Mouse (Mus musculus): ENCODE results near the gene Cacna2d2.
"Not testable (repeated sequence)": the region's sequence is repeated elsewhere in the genome, so short reads cannot be mapped to it uniquely, and the experiment has no call there.

The Cacna2d2 gene

GRCm38 (mm10) chr9:107556346-107556745 lies 156.9 kb downstream of the Cacna2d2 start:
- no peak for DNase-seq

- DNase-seq = peak; percentile 94 to 96
Measured at GRCm38 (mm10) chr9:107563029-107563581, 163.7 kb downstream of the Cacna2d2 start, which contains the start of gene Tusc2. Gene Tusc2 (plus strand): TSS chr9:107563255.

GRCm38 (mm10) chr9:107565556-107565955 lies 166.1 kb downstream of the Cacna2d2 start:
- DNase-seq = peak in 1 of 2 experiments; percentile 62

GRCm38 (mm10) chr9:107566041-107566709 lies 166.8 kb downstream of the Cacna2d2 start:
- peak; percentile 95 for DNase-seq

- peak; percentile 44 to 62 for DNase-seq
Measured at GRCm38 (mm10) chr9:107566855-107567254, 167.4 kb downstream of the Cacna2d2 start.

GRCm38 (mm10) chr9:107567702-107568319 lies 168.4 kb downstream of the Cacna2d2 start, which contains the start of gene Hyal2:
Gene Hyal2 (plus strand): TSS chr9:107567945.
- DNase-seq = peak; percentile 69 to 81

GRCm38 (mm10) chr9:107568331-107569261 lies 169.2 kb downstream of the Cacna2d2 start:
- DNase-seq = peak; percentile 87 to 94

- DNase-seq = no peak
Measured at GRCm38 (mm10) chr9:107569270-107569669, 169.9 kb downstream of the Cacna2d2 start.

GRCm38 (mm10) chr9:107570016-107570415 lies 170.6 kb downstream of the Cacna2d2 start:
- peak in 1 of 2 experiments; percentile 42 for DNase-seq

GRCm38 (mm10) chr9:107570845-107571244 lies 171.4 kb downstream of the Cacna2d2 start:
- no peak for DNase-seq

GRCm38 (mm10) chr9:107571534-107572326 lies 172.3 kb downstream of the Cacna2d2 start:
- DNase-seq = no peak

- DNase-seq = no peak
Measured at GRCm38 (mm10) chr9:107572327-107572662, 172.9 kb downstream of the Cacna2d2 start.

- not testable (repeated sequence) for DNase-seq
Measured at GRCm38 (mm10) chr9:107573774-107574173, 174.4 kb downstream of the Cacna2d2 start.

- no peak for DNase-seq
Measured at GRCm38 (mm10) chr9:107575579-107576356, 176.4 kb downstream of the Cacna2d2 start.

GRCm38 (mm10) chr9:107576357-107577107 lies 177.1 kb downstream of the Cacna2d2 start, which contains the start of gene Hyal1:
Gene Hyal1 (plus strand): TSS chr9:107576927.
- peak; percentile 93 to 95 for DNase-seq

- no peak for DNase-seq
Measured at GRCm38 (mm10) chr9:107577871-107578270, 178.5 kb downstream of the Cacna2d2 start.

- no peak for DNase-seq
Measured at GRCm38 (mm10) chr9:107578587-107578986, 179.2 kb downstream of the Cacna2d2 start, which contains the start of gene Naa80. Gene Naa80 (plus strand): TSS chr9:107578887.
